Mouse (Mus musculus) heart, embryonic 13.5 days (tissue): ENCODE data around the gene Anapc10. TPM values are rescaled to one million over a fixed set of nuclear protein-coding genes. Genes with fewer than 3 reads are reported as not detected.

ENCODE experiments used
- polyA plus RNA-seq: library from polyadenylated mRNA; unstranded; fragments of >200 nt; fragmentation: Nextera tagmentation; extraction: Ambion mirVana; gene quantifications from 2 replicates; pipeline ENCODE4 v1.2.1, GENCODE M21; 2015

The Anapc10 gene
- polyA plus RNA-seq, 1 experiment from 2014 or later, result 24.6 TPM

Other genes with a start within 250 kb of the Anapc10 start
- gene Otud4, start 72.2 kb upstream of the Anapc10 start, polyA plus RNA-seq, result 12.4 and 13.3 TPM in 2 replicates
- gene Abce1, start 80 bp upstream of the Anapc10 start, polyA plus RNA-seq, result 66.7 and 72.8 TPM in 2 replicates